Mouse (Mus musculus): Measurements from ENCODE around the gene Gabrg3. TPM values are rescaled to one million over a fixed set of nuclear protein-coding genes. Genes with fewer than 3 reads are reported as not detected.

Gabrg3 gene
- polyA plus RNA-seq, 1 experiment from 2014 or later: 1.3 TPM

DNA sequence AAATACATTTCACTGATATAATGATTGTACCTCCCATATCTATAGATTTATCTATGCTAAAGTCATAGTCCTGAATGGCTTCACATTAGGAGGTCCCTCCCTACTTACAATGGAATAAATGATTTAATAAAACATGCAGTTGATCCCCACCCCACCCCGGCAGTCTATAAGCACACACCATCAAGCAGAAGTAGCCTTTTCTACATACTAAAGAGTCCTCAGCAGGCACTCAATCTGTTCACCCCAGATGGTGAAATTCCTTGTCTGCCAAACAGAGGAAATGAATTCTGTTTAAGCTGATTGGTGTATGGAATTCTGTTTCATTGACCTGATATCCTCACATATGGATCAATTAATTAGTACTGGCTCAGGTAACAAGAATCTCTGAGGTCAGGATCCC is 607.9 kb downstream of the Gabrg3 start:
- WGBS: 83% methylated on average over 1 of the region's 1 CpGs
- no peaks in the 10 kb centered on the region for H3K36me3 ChIP-seq
- no peak overlapping the region for H3K27ac ChIP-seq
- no peak for ATAC-seq (ENCODE audit: insufficient number of reproducible peaks, low FRiP score, low TSS enrichment, low read depth)
- H3K9ac ChIP-seq: no peak overlapping the region
- no peak overlapping the region for H3K4me3 ChIP-seq
- no peaks in the 10 kb centered on the region for H3K4me1 ChIP-seq
- no peak overlapping the region for H3K4me2 ChIP-seq
- no peaks in the 10 kb centered on the region for H3K9me3 ChIP-seq
- H3K27me3 ChIP-seq: no peaks in the 10 kb centered on the region

- no peak overlapping the region for H3K4me2 ChIP-seq
- no peak overlapping the region for H3K27ac ChIP-seq
- H3K9me3 ChIP-seq: no peaks in the 10 kb centered on the region
- no peaks in the 10 kb centered on the region for H3K4me1 ChIP-seq
- 55% methylated on average over 4 of the region's 4 CpGs for WGBS
- no peak for ATAC-seq (ENCODE audit: insufficient number of reproducible peaks, low FRiP score, low TSS enrichment, low read depth)
- no peaks in the 10 kb centered on the region for H3K27me3 ChIP-seq
- H3K36me3 ChIP-seq: no peaks in the 10 kb centered on the region
- H3K4me3 ChIP-seq: no peak overlapping the region
- no peak overlapping the region for H3K9ac ChIP-seq
Observed at GRCm38 (mm10) chr7:56768216-56768615, 618.8 kb downstream of the Gabrg3 start.

- Histone ChIP-seq H3K4me3 (no peak overlapping the region), H3K4me2 (no peak overlapping the region), H3K27me3 (no peaks in the 10 kb centered on the region), H3K9ac (no peak overlapping the region), H3K36me3 (no peaks in the 10 kb centered on the region), H3K9me3 (no peaks in the 10 kb centered on the region), H3K27ac (no peak overlapping the region), H3K4me1 (no peaks in the 10 kb centered on the region)
- 67% methylated on average over 1 of the region's 1 CpGs for WGBS
- ATAC-seq (ENCODE audit: insufficient number of reproducible peaks, low FRiP score, low TSS enrichment, low read depth): no peak
Observed at GRCm38 (mm10) chr7:56767796-56768195, 619.2 kb downstream of the Gabrg3 start.

- Histone ChIP-seq H3K4me3 (no peak overlapping the region), H3K9me3 (no peaks in the 10 kb centered on the region), H3K9ac (no peak overlapping the region), H3K27me3 (no peaks in the 10 kb centered on the region), H3K27ac (no peak overlapping the region), H3K36me3 (no peaks in the 10 kb centered on the region), H3K4me1 (no peaks in the 10 kb centered on the region), H3K4me2 (no peak overlapping the region)
- no peak for ATAC-seq (ENCODE audit: insufficient number of reproducible peaks, low FRiP score, low TSS enrichment, low read depth)
- whole genome bisulfite sequencing: 64% methylated on average over 10 of the region's 10 CpGs
Observed at GRCm38 (mm10) chr7:56765612-56766445, 621.2 kb downstream of the Gabrg3 start.

GRCm38 (mm10) chr7:56729225-56729624 is 657.8 kb downstream of the Gabrg3 start:
- Histone ChIP-seq H3K9me3 (no peaks in the 10 kb centered on the region), H3K27ac (no peak overlapping the region), H3K36me3 (no peaks in the 10 kb centered on the region), H3K4me2 (no peak overlapping the region), H3K9ac (no peak overlapping the region), H3K27me3 (no peaks in the 10 kb centered on the region), H3K4me3 (no peak overlapping the region), H3K4me1 (no peaks in the 10 kb centered on the region)
- no peak for ATAC-seq (ENCODE audit: insufficient number of reproducible peaks, low FRiP score, low TSS enrichment, low read depth)
- WGBS: 84% methylated on average over 6 of the region's 6 CpGs

Other genes starting within 250 kb of the Gabrg3 start
- 0.92 and 1.4 TPM in 2 replicates for gene Gabrb3, start 32.5 kb upstream of the Gabrg3 start, polyA plus RNA-seq (2015; fragmentation: Nextera tagmentation; extraction: Ambion mirVana)
- gene Gabra5, start 122.9 kb upstream of the Gabrg3 start, polyA plus RNA-seq (2015; fragmentation: Nextera tagmentation; extraction: Ambion mirVana): 0.30 and 0.32 TPM in 2 replicates

All from limb, embryonic 15.5 days (tissue).